Mouse (Mus musculus) T-helper 2 cell (primary cell): ENCODE measurements at regions not wholly inside any gene's neighbourhood (a gene's known extent, or its start where the extent isn't known, plus 50 kb on each side); places are given as distances from the start of the nearest gene placed in this dataset.

Experiments used
- in situ Hi-C: fragments of 300-600 bp; cut with MboI, MseI; formaldehyde crosslinking; loops from one replicate; pipeline ENCODE4 v1.15.1; 2025; ENCODE audit warnings: high pct_unique_total_duplicates

- in situ Hi-C loops = no loop called here
These were observed 246.8 kb upstream of the Prox1 start for GRCm38 (mm10) chr1:190417326-190417725.

GRCm38 (mm10) chr1:190411756-190412155 is 241.2 kb upstream of the Prox1 start:
- in situ Hi-C loops = no loop called here

DNA sequence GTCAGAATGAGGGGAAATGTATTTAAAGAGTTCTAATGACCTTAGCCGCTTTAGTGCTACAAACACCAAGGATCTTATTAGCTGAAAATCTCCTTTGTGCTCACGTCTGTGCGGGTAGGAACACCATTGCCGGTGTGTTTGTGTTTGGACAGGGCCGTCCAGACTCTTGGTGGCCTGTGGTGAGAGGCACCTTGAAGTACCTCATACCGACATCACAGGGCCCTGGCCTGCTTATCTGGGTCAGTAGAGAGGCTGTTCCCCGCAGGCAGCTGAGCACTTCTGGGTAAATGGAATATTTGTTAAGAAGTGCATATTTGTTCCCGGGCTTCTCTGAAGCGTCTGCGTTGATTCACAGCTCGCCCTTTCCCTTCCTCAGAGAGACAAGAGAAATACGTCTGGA is 232.8 kb upstream of the Prox1 start:
- in situ Hi-C loops = no loop called here

DNA sequence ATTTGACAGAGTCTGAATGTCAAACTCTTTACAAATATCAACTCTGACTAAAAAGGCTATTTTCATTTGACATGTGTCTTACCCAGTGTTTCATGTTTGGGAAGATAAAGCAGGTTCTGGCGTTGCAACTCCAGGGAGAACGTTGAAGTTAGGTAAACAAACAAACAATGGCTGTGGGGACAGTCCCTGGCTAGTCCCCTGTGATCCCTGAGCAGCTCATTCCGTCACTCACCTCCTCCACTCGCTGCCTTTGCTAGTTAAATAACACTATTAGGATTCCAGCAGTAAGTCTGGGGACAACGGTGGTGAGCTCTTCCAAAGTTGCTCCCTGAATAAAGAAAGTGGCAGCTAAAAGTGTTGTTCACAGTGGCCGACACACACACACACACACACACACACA is 227.8 kb upstream of the Prox1 start:
- in situ Hi-C loops = loop anchor here (10.0 kb wide), 1 partner anchor 224 kb away; the partner anchor contains the start of gene Prox1

- in situ Hi-C loops = loop anchor here (10.0 kb wide), 1 partner anchor 223 kb away; the partner anchor contains the start of gene Prox1
These were observed 227.3 kb upstream of the Prox1 start for GRCm38 (mm10) chr1:190397811-190398210.

GRCm38 (mm10) chr1:190393061-190393460 is 222.5 kb upstream of the Prox1 start:
- in situ Hi-C loops = loop anchor here (10.0 kb wide), 1 partner anchor 218 kb away; the partner anchor contains the start of gene Prox1

- in situ Hi-C loops = no loop called here
These were observed 218.3 kb upstream of the Prox1 start for GRCm38 (mm10) chr1:190388853-190389252.

GRCm38 (mm10) chr1:190384555-190384954 is 214.0 kb upstream of the Prox1 start:
- in situ Hi-C loops = no loop called here

DNA sequence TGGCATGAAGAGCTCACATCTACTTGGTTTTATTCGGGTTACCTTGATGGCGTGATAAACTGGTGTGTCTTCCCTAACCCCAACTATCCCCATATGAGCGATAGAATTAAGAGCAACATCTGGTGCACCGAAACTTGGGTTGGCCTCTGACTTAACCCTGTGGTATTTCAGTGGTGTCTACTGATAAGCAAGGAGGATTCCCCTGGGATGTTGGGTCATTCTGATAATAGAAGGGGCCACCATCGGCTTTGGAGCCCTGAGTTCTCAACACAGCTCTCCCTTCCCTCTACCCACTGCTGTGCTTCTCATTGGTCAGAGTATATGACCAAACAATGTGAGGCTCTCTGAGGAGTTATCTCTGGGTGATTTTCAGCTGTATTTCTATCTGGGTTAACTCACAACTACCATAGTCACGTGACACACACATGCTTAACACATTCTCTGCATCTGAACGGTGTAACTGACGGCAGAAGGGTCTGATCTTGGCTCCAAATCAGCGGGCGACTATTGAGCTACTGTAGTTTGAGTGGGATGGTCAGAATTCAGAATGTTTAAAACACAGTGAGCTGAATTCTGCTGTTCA is 212.8 kb upstream of the Prox1 start:
- in situ Hi-C loops = no loop called here

DNA sequence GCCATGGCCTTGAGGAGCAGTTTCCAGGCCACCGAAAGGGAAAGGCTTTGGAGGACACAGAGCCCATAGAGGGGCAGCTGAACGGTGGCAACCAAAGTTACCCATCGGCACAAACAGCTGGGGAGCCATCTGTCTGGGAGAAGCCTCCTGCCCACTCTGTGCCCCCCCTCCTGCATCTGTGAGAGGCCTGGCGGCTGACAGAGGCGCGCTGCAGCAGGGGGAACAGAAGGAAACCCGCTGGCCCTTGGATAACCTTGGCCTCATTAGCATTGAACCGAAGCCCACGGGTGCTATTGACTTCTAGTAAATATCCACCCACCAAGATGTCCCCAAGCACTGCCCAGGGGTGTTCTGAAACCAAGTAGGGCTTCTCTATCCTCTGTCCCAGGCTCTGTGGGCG is 209.6 kb upstream of the Prox1 start:
- in situ Hi-C loops = no loop called here

- in situ Hi-C loops = no loop called here
These were observed 204.8 kb upstream of the Prox1 start for GRCm38 (mm10) chr1:190375160-190375880.

GRCm38 (mm10) chr1:190374270-190374669 is 203.8 kb upstream of the Prox1 start:
- in situ Hi-C loops = no loop called here

GRCm38 (mm10) chr1:190366631-190367030 is 196.1 kb upstream of the Prox1 start:
- in situ Hi-C loops = no loop called here

DNA sequence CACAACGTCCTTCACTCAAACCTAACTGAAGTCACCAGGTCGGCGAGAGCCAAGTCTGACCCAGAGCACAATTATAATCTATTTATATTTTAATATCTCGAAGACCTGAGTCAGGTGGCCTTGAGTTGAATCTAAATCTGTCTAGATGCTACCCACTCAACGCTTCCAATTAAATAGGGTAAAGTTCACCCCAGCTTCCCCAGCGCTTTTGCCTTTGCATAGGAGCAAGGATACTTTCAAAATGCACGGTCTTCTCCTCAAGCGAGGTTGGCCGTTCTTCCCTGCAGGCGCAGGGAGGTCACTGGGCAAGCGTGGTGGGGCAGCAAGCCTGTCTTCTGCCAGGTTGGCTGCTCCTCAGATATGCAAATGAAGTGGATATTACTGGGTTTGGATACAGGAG is 194.6 kb upstream of the Prox1 start:
- in situ Hi-C loops = no loop called here

GRCm38 (mm10) chr1:190360661-190361060 is 190.1 kb upstream of the Prox1 start:
- in situ Hi-C loops = no loop called here

- in situ Hi-C loops = no loop called here
These were observed 187.3 kb upstream of the Prox1 start for GRCm38 (mm10) chr1:190357779-190358178.

DNA sequence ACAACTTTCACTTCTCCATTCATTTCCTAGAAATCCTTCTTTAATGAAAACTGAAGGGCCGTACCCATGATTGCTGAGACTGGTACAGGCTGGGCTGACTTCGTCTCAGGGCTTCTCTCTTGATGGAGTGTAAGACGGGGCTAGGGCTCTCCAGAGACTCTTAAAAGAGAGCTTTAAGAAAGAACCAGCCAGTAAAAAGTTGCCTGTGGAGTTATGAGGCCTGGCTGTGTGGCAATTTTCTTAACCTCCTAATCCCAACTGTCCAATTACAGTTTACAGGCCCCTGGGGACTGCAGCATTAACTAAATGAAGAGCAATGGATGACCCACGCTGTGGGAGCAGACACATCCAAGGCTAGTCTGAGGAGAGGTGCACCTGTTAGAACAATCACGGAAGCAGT is 177.1 kb upstream of the Prox1 start:
- in situ Hi-C loops = no loop called here

GRCm38 (mm10) chr1:190340715-190341114 is 170.2 kb upstream of the Prox1 start:
- in situ Hi-C loops = no loop called here

GRCm38 (mm10) chr1:190334471-190334870 is 164.0 kb upstream of the Prox1 start:
- in situ Hi-C loops = no loop called here

DNA sequence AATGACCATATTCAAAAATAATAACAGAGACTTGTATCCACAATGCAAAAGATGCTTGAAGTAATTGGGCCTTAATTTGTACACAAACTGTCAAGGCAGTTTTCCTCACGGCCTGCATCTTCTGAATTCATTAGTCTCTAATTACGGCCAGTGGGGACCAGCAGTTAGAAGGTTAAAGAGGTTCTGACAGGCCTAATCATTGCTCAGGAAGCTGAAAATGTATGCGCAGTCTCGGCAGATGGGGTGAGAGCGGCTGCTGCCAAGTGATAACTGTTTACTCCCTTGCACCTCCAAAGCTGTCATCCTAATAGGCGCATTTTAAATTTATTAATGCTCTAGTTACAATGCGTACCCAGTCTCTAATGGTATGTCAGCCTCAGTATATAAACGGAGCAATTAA is 163.5 kb upstream of the Prox1 start:
- in situ Hi-C loops = no loop called here

DNA sequence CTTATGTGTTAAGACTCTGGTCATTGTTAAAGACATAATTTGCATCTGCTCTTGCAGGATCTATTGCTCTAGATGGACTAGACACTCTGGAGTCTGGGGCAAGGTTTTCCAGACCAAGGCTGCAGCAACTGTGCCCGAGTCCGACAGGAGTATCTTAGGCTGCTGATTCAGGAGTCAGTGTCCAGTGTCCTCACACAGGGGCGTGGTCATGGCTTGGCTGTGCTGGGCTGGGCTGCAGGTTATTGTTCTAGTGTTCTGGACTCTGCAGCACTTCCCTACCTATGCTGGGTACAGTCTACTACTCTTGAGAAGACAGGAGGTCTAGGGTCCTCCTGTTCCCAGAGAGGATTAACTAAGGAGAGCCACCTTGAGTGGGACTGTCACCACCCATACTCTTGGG is 161.5 kb upstream of the Prox1 start:
- in situ Hi-C loops = no loop called here

DNA sequence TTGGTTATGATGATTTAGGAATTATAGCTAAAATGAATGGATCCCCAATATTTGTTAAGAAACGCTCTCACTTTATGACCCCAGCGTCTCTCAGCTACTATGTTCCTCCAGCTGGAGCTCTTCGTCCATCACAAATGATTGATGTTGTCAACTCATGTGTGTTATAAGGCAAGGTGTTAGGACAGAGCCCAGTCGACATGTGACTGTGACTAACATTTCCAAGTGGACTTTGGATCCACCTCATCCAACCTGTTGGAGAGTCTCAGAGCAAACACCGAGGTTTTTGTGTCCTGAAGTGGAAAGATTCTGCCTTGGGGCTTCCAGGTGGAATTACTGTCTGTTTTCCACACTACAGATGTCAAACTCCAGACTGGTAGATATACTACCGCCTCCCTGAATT is 154.0 kb upstream of the Prox1 start:
- in situ Hi-C loops = no loop called here

- in situ Hi-C loops = no loop called here
These were observed 153.2 kb upstream of the Prox1 start for GRCm38 (mm10) chr1:190323671-190324070.
